Mouse (Mus musculus) CD4-positive helper T cell, adult 2 months (primary cell): Measurements from ENCODE around the gene Scn3a.
"Not testable (repeated sequence)": the region's sequence is repeated elsewhere in the genome, so short reads cannot be mapped to it uniquely, and the experiment has no call there.

ENCODE experiments used
- DNase-seq: peaks from one replicate; pipeline ENCODE4 v3.0.0-alpha.2; 2012; ENCODE audit warnings: low read depth, missing footprints, low spot score

Scn3a gene

DNA sequence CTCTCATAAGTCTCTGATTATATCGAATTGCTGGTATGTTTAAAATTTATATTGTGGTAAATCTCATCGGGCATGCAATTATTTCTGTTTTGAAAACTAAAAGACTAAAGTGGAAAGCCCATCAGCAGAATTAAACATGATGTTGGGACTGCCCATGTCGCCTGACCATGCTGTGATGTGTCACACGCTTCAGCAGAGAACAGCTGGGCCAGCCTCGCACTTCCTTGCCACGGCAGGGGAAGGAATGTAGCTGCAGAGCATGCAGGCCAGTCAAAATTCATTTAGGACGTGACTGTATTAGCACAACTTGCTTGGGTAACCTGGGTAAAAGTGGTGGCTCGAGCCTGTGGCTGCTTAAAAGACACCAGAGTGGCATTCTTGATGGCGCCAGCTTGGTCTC, 77.0 kb downstream of the Scn3a start:
- no peak for DNase-seq

DNA sequence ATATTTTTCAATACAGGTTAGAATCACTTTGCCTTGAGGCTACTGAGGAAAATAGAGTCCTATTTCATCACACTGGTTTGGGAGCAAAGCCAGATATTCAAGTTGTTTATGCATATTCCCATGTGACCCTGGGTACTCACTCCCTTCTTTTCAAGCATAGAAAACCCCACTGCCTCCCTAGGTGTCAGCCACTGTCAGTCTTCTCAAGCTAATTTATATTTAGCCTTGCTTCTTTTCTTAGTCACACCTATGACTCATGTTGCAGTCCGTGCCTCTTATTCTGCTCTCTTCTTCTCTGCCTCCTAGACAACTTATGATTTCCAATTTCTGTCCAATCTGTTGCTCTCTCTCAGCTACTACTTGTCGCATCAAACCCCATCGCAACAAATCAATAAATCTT, 84.0 kb downstream of the Scn3a start:
- no peak for DNase-seq

- no peak for DNase-seq
These were observed 86.3 kb downstream of the Scn3a start for GRCm38 (mm10) chr2:65481007-65481672.

DNA sequence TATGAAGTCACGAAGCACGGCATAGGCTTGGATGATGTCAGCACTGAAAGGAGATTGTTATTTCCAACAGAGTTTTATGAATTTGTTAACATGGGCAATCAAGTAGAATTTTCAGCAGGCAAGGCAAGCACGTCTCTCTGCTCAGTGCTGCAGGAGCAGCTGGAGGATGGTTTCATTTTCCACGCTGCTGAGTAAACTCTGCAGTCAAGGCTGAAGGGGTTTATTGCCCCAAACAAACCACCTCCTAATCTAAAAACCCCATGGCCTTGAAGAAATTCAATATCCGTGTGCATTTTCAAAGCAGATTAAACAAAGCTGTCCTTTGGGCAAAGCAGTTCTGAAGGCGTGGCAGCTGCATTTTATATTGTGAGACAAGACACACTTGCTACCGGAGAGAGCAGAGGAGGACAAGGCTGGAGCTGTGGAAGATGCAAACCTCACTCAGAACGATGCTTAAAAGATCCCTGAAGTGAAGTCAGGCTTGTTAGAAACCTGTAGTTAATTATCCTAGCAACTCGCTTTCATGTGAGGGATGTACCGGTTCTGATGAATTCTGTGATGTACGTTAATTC, 96.0 kb downstream of the Scn3a start:
- no peak for DNase-seq

DNA sequence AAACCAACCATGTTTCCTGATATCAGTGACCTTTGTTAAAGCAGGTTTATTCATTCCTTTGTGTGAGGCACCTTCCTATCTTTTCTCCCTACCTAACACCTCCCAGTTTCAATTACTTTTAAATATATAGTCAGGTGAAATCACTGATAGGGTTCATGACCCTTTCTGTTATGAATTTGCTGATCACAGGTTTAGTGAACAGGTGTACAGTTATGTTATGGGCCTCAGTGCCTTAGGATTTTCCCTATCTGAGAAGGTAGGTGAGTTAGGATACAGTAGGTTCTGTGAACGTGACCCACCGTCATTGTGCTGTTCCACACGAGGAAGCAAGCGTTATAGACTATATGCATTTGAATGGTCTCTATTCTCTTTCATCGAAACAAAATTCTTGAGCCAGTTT, 101.7 kb downstream of the Scn3a start:
- no peak for DNase-seq

- DNase-seq: no peak
These were observed 113.7 kb downstream of the Scn3a start for GRCm38 (mm10) chr2:65453763-65454162.

DNA sequence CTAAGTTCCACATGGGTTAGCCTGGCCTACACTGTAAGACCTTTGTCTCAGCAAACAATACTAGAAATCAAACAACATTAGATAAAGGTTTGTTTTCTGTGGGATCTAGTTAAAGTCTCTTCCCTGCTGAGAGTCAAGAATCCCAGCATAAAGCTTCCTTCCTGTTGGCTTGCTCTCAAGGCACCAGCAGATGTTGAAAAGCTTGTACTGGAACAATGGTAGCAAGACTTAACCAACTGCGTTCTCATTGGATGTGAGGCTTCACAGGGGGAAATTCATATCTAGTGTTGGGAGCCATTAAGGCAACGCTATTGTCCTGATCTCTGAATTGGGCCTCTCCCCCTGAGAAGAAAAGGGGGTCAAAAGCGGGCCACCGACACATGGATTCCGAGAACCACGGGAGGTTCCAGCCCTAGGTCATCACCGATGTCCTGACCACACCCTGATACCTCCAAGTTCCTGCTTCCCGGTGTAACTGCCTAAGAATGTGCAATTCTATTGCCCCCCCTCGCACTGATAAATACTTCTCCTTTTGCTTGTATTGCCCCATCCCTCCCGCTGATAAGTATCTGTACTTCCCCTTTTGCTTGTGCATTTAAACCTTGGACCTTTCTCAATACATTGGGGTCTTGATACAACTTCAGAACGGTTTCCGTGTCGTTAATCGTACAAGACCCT, 115.9 kb downstream of the Scn3a start:
- DNase-seq: not testable (repeated sequence)

- DNase-seq: no peak
These were observed 116.7 kb downstream of the Scn3a start for GRCm38 (mm10) chr2:65450449-65451360.

DNA sequence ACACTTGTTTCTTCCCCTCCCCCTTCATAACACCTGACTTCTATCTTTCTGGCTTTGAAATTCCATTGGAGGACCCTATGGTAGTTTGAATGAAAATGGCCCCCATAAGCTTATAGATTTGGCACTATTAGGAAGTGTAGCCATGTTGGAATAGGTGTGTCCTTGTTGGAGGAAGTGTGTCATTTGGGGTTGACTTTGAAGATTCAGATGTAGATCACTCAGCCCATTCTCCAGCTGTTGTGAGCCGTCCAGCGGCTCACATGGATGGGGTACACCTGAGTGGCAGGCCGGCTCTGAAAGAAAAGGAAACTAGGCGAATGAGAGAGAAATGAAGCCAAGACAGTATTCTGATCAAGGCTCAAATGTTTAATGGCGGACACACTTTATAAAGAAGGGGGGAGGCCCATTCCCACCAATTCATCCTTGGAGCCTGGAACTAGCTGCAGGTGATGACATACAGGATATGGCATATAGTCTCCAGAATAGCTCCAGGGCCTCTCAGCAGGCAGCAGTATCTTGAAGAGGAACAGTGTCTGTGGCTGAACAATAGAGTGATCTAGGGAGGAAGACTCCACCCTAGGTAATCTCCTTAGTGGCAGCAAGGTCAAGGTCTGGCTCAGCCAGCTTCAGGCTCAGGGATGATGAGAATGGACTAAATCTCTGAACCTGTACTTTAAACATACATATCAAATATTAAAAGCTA, 118.2 kb downstream of the Scn3a start:
- no peak for DNase-seq

DNA sequence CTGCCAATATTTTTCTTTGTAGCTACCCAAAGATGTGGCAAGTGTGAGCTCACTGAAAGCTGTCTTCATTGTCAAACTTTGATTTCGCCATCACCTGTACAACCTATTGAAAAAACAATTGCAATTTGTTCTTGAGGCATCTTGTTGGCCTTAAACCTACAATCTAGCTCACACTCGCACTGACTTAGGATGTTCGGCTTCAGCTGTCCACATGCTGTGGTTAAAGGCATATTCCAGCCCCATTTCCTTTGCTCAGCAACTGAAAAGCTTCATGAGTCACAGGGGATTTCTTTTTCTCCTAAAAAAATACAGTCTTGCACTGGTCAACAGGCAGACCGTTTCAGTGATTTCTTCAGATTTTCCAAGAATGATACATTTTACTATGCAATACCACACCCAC, 124.3 kb downstream of the Scn3a start:
- no peak for DNase-seq

DNA sequence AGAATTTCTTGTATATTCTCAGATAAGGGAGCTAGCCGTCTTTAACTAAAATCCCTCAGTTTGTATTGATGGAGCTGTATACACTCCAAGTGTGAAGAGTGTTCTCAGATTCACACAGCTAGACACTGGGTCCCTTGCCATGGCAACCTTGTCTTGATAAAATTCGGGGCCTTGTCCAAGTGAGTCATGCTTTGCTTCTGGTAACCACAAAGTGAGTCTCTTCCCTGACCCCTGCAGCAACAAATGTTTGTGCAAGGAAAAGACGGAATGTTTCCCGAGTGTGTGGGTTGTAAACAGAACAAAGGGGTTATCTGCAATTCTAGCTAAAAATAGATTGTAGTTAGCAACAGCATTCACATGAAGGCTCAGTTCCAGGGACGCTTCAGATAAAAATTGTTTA, 125.9 kb downstream of the Scn3a start:
- no peak for DNase-seq

DNA sequence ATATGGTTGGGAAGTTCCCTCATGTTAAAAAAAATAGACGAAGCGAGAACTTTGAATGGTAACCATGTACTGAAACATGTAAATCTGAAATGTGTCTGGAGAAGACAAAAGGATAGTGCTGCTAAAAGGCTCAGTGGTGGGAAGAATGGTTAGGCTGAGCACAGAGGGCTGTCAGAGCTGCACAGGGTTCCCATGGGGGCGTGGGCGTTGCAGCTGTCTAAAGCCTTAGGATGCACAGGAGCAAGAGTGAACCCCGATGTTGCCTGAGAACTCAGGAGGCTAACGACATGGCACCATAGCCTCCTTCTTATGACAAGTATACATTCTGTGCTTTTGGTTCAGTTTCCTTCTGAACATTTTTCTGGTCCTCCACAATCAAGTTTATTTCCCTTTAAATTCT, 126.3 kb downstream of the Scn3a start:
- DNase-seq: no peak

DNA sequence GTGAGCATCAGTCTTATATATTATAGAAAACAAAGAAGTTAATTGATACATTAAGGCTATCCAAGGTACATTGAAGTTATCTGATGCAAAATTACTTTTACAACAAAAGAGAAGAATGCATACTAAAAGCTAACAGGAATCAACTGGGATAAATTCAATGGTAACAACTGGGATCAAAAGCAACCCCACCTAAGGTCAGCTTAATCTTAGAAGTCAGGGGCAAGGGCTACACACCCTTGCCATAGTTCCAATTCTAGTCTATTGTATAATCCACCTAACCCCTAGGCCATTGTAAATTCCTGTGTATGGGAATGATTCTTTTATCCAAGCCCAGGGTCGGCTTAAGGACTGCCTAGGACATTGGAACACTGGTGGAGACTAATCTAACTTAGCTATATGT, 130.5 kb downstream of the Scn3a start:
- DNase-seq: no peak

- DNase-seq: no peak
These were observed 143.9 kb downstream of the Scn3a start for GRCm38 (mm10) chr2:65423501-65423900.

DNA sequence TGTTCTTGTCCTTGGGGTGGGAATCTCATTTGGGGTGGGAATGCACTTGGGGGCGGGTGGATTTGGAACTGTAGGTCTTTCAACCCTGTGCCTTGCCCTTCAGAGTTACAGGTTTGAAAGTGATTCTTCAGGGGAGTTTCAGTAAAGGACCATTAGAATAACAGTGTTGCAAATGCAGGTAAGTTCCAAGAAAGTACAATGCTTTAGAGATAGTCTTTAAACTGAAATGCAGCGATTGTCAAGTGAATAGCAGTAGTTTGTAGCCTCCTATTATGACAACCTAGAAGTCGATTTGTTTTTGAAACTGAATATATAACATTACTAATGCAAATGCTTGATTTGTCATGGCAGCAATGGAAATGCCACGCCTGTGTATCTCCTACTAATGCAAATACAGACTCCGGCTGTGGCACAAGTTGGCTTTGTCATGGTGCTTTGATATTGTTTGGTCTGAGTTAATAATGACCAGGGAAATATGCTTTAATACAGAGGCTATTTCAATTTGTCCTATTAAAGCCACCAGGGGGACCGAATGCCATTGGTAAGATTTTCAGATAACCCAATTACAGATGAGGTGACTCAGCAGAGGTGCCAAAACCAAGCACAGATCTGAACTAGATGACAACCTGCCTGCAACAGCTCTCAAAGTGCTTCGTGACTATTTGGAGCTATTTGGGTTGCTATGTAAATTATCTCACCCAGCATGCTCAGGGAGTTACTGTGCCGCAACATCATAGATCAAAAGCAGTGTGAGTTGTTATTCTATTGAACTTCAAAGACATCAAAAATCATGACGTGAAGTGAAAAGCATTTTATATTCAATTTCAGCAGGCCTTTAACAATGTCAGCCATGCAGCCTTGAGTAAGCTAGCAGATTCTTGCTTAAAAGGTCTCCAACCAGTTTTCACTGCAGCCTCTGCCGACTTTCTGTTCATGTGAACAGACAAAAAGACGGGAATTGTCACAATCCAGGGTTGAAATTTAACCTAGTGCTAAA, 145.9 kb downstream of the Scn3a start:
- no peak for DNase-seq

- no peak for DNase-seq
These were observed 148.8 kb downstream of the Scn3a start for GRCm38 (mm10) chr2:65418608-65419007.

GRCm38 (mm10) chr2:65416535-65416934, 150.9 kb downstream of the Scn3a start:
- DNase-seq: no peak

- no peak for DNase-seq
These were observed 152.1 kb downstream of the Scn3a start for GRCm38 (mm10) chr2:65415294-65415693.

- DNase-seq: peak; percentile 41
These were observed 152.6 kb downstream of the Scn3a start for GRCm38 (mm10) chr2:65414806-65415281.

DNA sequence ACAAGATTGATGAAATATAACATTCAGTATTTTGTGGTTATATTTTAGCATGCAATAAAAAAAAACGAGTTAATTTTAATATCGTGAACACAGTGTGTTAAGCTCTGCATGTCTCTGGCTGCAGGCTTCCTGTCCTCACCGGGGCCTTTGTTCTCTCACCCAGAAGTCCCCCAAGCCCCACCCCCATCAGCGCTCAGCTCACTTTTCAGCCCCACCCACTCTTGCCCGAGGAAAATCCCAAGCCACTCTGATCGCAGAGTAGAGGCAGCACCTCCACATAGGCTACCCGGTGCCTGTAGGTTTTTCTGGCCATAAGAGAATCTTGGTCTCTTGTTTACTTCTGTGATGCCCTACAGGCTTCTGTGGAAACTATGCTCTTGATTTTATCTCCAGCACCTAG, 153.2 kb downstream of the Scn3a start:
- peak; percentile 53 for DNase-seq
